Mouse (Mus musculus): ENCODE results near the gene Snx32. TPM values are rescaled to one million over a fixed set of nuclear protein-coding genes. Genes with fewer than 3 reads are reported as not detected.

Gene Snx32
- polyA plus RNA-seq, 1 experiment from 2014 or later: 81.1 TPM

GRCm38 (mm10) chr19:5486286-5486685 is 24.1 kb downstream of the Snx32 start:
- no peak for ATAC-seq (ENCODE audit: low FRiP score)
- 92% methylated on average over 8 of the region's 8 CpGs for WGBS
- Histone ChIP-seq H3K9ac (0 out of 2 replicates have a peak overlapping the region, but pooled peaks have one; percentile 78), H3K27me3 (no peaks in the 10 kb centered on the region), H3K27ac (no peak overlapping the region), H3K4me1 (replicated peaks) (peaks cover 29% of the 10 kb centered on the region), H3K9me3 (no peaks in the 10 kb centered on the region), H3K4me3 (no peak overlapping the region), H3K4me2 (no peak overlapping the region), H3K36me3 (peaks cover 51% of the 10 kb centered on the region)

GRCm38 (mm10) chr19:5485821-5486220 is 24.5 kb downstream of the Snx32 start:
- H3K9me3 ChIP-seq: no peaks in the 10 kb centered on the region
- ATAC-seq (ENCODE audit: low FRiP score): no peak
- no peak overlapping the region for H3K9ac ChIP-seq
- no peak overlapping the region for H3K27ac ChIP-seq
- peaks cover 56% of the 10 kb centered on the region for H3K36me3 ChIP-seq
- no peak overlapping the region for H3K4me2 ChIP-seq
- WGBS: 93% methylated on average over 7 of the region's 7 CpGs
- no peak overlapping the region for H3K4me3 ChIP-seq
- H3K27me3 ChIP-seq: no peaks in the 10 kb centered on the region
- peaks cover 29% of the 10 kb centered on the region for H3K4me1 ChIP-seq (replicated peaks)

- H3K9me3 ChIP-seq: no peaks in the 10 kb centered on the region
- H3K27me3 ChIP-seq: no peaks in the 10 kb centered on the region
- no peak for ATAC-seq (ENCODE audit: low FRiP score)
- no peak overlapping the region for H3K4me2 ChIP-seq
- no peak overlapping the region for H3K9ac ChIP-seq
- WGBS: 94% methylated on average over 8 of the region's 8 CpGs
- no peak overlapping the region for H3K27ac ChIP-seq
- H3K4me1 ChIP-seq (replicated peaks): peaks cover 29% of the 10 kb centered on the region
- H3K36me3 ChIP-seq: peaks cover 60% of the 10 kb centered on the region
- no peak overlapping the region for H3K4me3 ChIP-seq
Observed at GRCm38 (mm10) chr19:5485371-5485770, 25.0 kb downstream of the Snx32 start.

GRCm38 (mm10) chr19:5484496-5484895 is 25.8 kb downstream of the Snx32 start:
- Histone ChIP-seq H3K4me1 (replicated peaks) (peaks cover 29% of the 10 kb centered on the region), H3K27me3 (no peaks in the 10 kb centered on the region), H3K9ac (no peak overlapping the region), H3K9me3 (no peaks in the 10 kb centered on the region), H3K4me3 (no peak overlapping the region), H3K4me2 (no peak overlapping the region), H3K27ac (no peak overlapping the region), H3K36me3 (peaks cover 68% of the 10 kb centered on the region)
- 91% methylated on average over 5 of the region's 5 CpGs for WGBS
- ATAC-seq (ENCODE audit: low FRiP score): no peak

GRCm38 (mm10) chr19:5483386-5484359 is 26.7 kb downstream of the Snx32 start:
- 95% methylated on average over 19 of the region's 19 CpGs for WGBS
- Histone ChIP-seq H3K27me3 (no peaks in the 10 kb centered on the region), H3K4me3 (no peak overlapping the region), H3K4me1 (replicated peaks) (peaks cover 21% of the 10 kb centered on the region), H3K27ac (no peak overlapping the region), H3K9ac (no peak overlapping the region), H3K36me3 (peaks cover 76% of the 10 kb centered on the region), H3K4me2 (no peak overlapping the region), H3K9me3 (no peaks in the 10 kb centered on the region)
- no peak for ATAC-seq (ENCODE audit: low FRiP score)

GRCm38 (mm10) chr19:5481398-5481797 is 28.9 kb downstream of the Snx32 start:
- no peak for ATAC-seq (ENCODE audit: low FRiP score)
- Histone ChIP-seq H3K9me3 (no peaks in the 10 kb centered on the region), H3K4me2 (no peak overlapping the region), H3K4me3 (no peak overlapping the region), H3K9ac (no peak overlapping the region), H3K4me1 (replicated peaks) (peaks cover 2% of the 10 kb centered on the region; the same call in 1 of the 2 replicates), H3K27me3 (no peaks in the 10 kb centered on the region), H3K27ac (no peak overlapping the region), H3K36me3 (peaks cover 87% of the 10 kb centered on the region)
- WGBS: 90% methylated on average over 10 of the region's 10 CpGs

GRCm38 (mm10) chr19:5480016-5480415 is 30.3 kb downstream of the Snx32 start:
- H3K4me1 ChIP-seq (replicated peaks): peaks cover 11% of the 10 kb centered on the region
- H3K4me2 ChIP-seq: no peak overlapping the region
- no peaks in the 10 kb centered on the region for H3K9me3 ChIP-seq
- peaks cover 73% of the 10 kb centered on the region for H3K36me3 ChIP-seq
- WGBS: 96% methylated on average over 10 of the region's 10 CpGs
- H3K4me3 ChIP-seq: no peak overlapping the region
- no peak overlapping the region for H3K27ac ChIP-seq
- no peaks in the 10 kb centered on the region for H3K27me3 ChIP-seq
- H3K9ac ChIP-seq: no peak overlapping the region
- no peak for ATAC-seq (ENCODE audit: low FRiP score)

- Histone ChIP-seq H3K4me1 (replicated peaks) (peaks cover 24% of the 10 kb centered on the region), H3K4me2 (no peak overlapping the region), H3K9me3 (no peaks in the 10 kb centered on the region), H3K27ac (no peak overlapping the region), H3K36me3 (peaks cover 51% of the 10 kb centered on the region), H3K9ac (no peak overlapping the region), H3K27me3 (no peaks in the 10 kb centered on the region), H3K4me3 (no peak overlapping the region)
- WGBS: 92% methylated on average over 18 of the region's 18 CpGs
- ATAC-seq (ENCODE audit: low FRiP score): no peak
Observed at GRCm38 (mm10) chr19:5477668-5478300, 32.6 kb downstream of the Snx32 start.

- 87% methylated on average over 10 of the region's 10 CpGs for WGBS
- Histone ChIP-seq H3K9ac (no peak overlapping the region), H3K9me3 (no peaks in the 10 kb centered on the region), H3K36me3 (peaks cover 44% of the 10 kb centered on the region), H3K27ac (no peak overlapping the region), H3K27me3 (no peaks in the 10 kb centered on the region), H3K4me1 (replicated peaks) (peaks cover 24% of the 10 kb centered on the region), H3K4me3 (no peak overlapping the region), H3K4me2 (no peak overlapping the region)
- ATAC-seq (ENCODE audit: low FRiP score): no peak
Observed at GRCm38 (mm10) chr19:5477004-5477667, 33.2 kb downstream of the Snx32 start.

- Histone ChIP-seq H3K9ac (peak overlapping the region; percentile 86), H3K4me3 (peak overlapping the region; percentile 58), H3K27ac (peak overlapping the region; percentile 69), H3K4me1 (replicated peaks) (peaks cover 28% of the 10 kb centered on the region), H3K36me3 (peaks cover 25% of the 10 kb centered on the region), H3K4me2 (peak overlapping the region; percentile 95), H3K9me3 (no peaks in the 10 kb centered on the region), H3K27me3 (no peaks in the 10 kb centered on the region)
- 22% methylated on average over 13 of the region's 13 CpGs for WGBS
- ATAC-seq (ENCODE audit: low FRiP score): no peak
Observed at GRCm38 (mm10) chr19:5475069-5475714, 35.1 kb downstream of the Snx32 start.

- H3K4me3 ChIP-seq: peak overlapping the region; percentile 58
- peak; percentile 60 for ATAC-seq (ENCODE audit: low FRiP score)
- under 1% methylated on average over 46 of the region's 68 CpGs for WGBS
- H3K4me1 ChIP-seq (replicated peaks): peaks cover 28% of the 10 kb centered on the region
- peak overlapping the region; percentile 95 for H3K4me2 ChIP-seq
- no peaks in the 10 kb centered on the region for H3K9me3 ChIP-seq
- peak overlapping the region; percentile 86 for H3K9ac ChIP-seq
- peak overlapping the region; percentile 69 for H3K27ac ChIP-seq
- no peaks in the 10 kb centered on the region for H3K27me3 ChIP-seq
- peaks cover 19% of the 10 kb centered on the region for H3K36me3 ChIP-seq
Observed at GRCm38 (mm10) chr19:5474281-5475068, 35.9 kb downstream of the Snx32 start.
